ENCODE assay signal across 31 mouse cellular contexts in the genomic region with DNA sequence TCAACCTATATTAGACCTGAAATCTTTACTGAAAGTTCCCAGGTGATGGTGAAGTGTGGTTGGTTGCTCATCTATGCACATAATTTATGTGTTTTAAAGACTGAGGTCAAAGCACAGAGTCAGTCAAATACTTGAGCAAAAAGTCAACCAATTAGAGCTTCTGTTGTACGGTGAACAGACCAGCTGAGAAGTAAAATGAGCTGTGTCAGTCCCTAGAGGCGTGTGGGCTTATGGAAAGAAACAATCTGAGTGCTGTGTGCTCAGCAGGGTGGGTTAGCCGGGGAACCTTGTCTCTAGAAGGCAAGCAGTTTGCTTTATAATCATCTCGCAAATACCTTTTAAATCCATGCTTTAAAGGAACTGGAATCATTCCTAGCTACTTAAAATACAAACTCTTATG. TPM values are rescaled to one million over a fixed set of nuclear protein-coding genes. Genes with fewer than 3 reads are reported as not detected.
DNase-seq lines count a peak whose midpoint lies in the region; ATAC-seq lines count a peak whose summit lies in the region.
"Had no signal": no experiment of that assay in that cellular context is flagged by ENCODE, and none has a peak within 500 bp of the region (broad histone marks: within the 10 kb centered on the region; RNA-seq: fewer than 3 reads in every experiment).

No protein-coding gene starts in this region.

- no peak overlapping the region for H3K4me2 ChIP-seq in embryonic facial prominence, embryonic 12.5 days (replicated peaks)
- H3K4me2 ChIP-seq: forebrain, embryonic 12.5 days; heart, embryonic 12.5 days; hindbrain, embryonic 14.5 days; kidney, embryonic 15.5 days; limb, embryonic 15.5 days; liver, embryonic 13.5 days; midbrain, embryonic 13.5 days had no signal

- H3K27ac ChIP-seq in embryonic facial prominence, embryonic 12.5 days = 0 out of 2 replicates have a peak overlapping the region, but pooled peaks have one; percentile 12
- H3K27ac ChIP-seq: forebrain, embryonic 12.5 days; hindbrain, embryonic 14.5 days; kidney, embryonic 15.5 days; limb, embryonic 15.5 days; liver, embryonic 13.5 days; macrophage; midbrain, embryonic 13.5 days had no signal

- no peaks in the 10 kb centered on the region for H3K27me3 ChIP-seq in embryonic facial prominence, embryonic 12.5 days
- H3K27me3 ChIP-seq: embryonic facial prominence, embryonic 15.5 days; forebrain, embryonic 12.5 days; heart, embryonic 12.5 days; kidney, embryonic 15.5 days; limb, embryonic 15.5 days; liver, embryonic 13.5 days; midbrain, embryonic 13.5 days; Patski had no signal

- no peak overlapping the region for H3K4me3 ChIP-seq in embryonic facial prominence, embryonic 12.5 days
- H3K4me3 ChIP-seq: embryonic facial prominence, embryonic 15.5 days; forebrain, embryonic 12.5 days; heart, embryonic 12.5 days; kidney, embryonic 15.5 days; limb, embryonic 15.5 days; liver, embryonic 13.5 days; midbrain, embryonic 13.5 days had no signal

- no peaks in the 10 kb centered on the region for H3K36me3 ChIP-seq in embryonic facial prominence, embryonic 12.5 days
- H3K36me3 ChIP-seq: embryonic facial prominence, embryonic 15.5 days; heart, embryonic 12.5 days; limb, embryonic 15.5 days; liver, embryonic 13.5 days had no signal

- no peak for ATAC-seq in embryonic facial prominence, embryonic 12.5 days (ENCODE audit: insufficient number of reproducible peaks, insufficient read depth, low FRiP score, low TSS enrichment)
- ATAC-seq: forebrain, postnatal 0 days; lung, postnatal 0 days; midbrain, embryonic 13.5 days; Patski had no signal

- peak; percentile 40 for DNase-seq in heart, adult 11 months
- no peak for DNase-seq in heart, adult 9 months (ENCODE audit: low spot score in 2 of 2)
- peak; percentile 40 to 47 for DNase-seq in spleen, postnatal 36 days (ENCODE audit: low spot score in 2 of 2)
- no peak for DNase-seq in spleen, adult 18-20 months
- DNase-seq in adrenal gland, adult (ENCODE audit: inconsistent age in 2 of 2, low spot score in 1 of 2) = no peak
- no peak for DNase-seq in urinary bladder, postnatal 4 days (ENCODE audit: low spot score in 2 of 2)
- DNase-seq: adrenal gland, postnatal 14 days; cerebellum, adult 11-12 months; cerebellum, adult 9-11 months; forebrain, postnatal 0 days; gastrocnemius, postnatal 14 days; kidney, adult 11 months; kidney, postnatal 25 days; layer of hippocampus, postnatal 36 days; left cerebral cortex, postnatal 4 days; liver, embryonic 13.5 days; lung, adult 18-20 months; thymus, postnatal 14 days had no signal

- H3K4me1 ChIP-seq in embryonic facial prominence, embryonic 12.5 days = peaks cover 10% of the 10 kb centered on the region; the same call in 1 of the 2 replicates
- H3K4me1 ChIP-seq: heart, embryonic 12.5 days had no signal

- H3K9ac ChIP-seq in embryonic facial prominence, embryonic 12.5 days = no peak overlapping the region
- H3K9ac ChIP-seq: embryonic facial prominence, embryonic 15.5 days; forebrain, embryonic 12.5 days; forebrain, postnatal 0 days; heart, embryonic 12.5 days; hindbrain, embryonic 14.5 days; kidney, embryonic 15.5 days; limb, embryonic 15.5 days; liver, embryonic 13.5 days; midbrain, embryonic 13.5 days had no signal

- 41% methylated on average over 4 of the region's 4 CpGs for WGBS in embryonic facial prominence, embryonic 12.5 days

- H3K9me3 ChIP-seq in embryonic facial prominence, embryonic 12.5 days = no peaks in the 10 kb centered on the region
- H3K9me3 ChIP-seq: embryonic facial prominence, embryonic 15.5 days; forebrain, embryonic 12.5 days; G1E; heart, embryonic 12.5 days; kidney, embryonic 15.5 days; limb, embryonic 15.5 days; liver, embryonic 13.5 days; midbrain, embryonic 13.5 days had no signal

RNA-seq across cellular contexts. Expression of a gene that starts 1.4 kb away (rescaled TPM):
- polyA plus RNA-seq in embryonic facial prominence, embryonic 12.5 days (2016; fragmentation: Nextera tagmentation; extraction: Ambion mirVana) = 14.4 and 15.7 TPM in 2 replicates

RNA-seq across cellular contexts. Expression of a gene that starts 16.9 kb away (rescaled TPM):
- polyA plus RNA-seq in embryonic facial prominence, embryonic 12.5 days (2016; fragmentation: Nextera tagmentation; extraction: Ambion mirVana) = 0.97 and 1.00 TPM in 2 replicates
- polyA plus RNA-seq: G1E; heart, embryonic 12.5 days; liver, embryonic 13.5 days; macrophage; urinary bladder, adult 2 months had no signal

Comparison
In these comparisons a context has a peak if more than half of its experiments do, and no peak if none do; other contexts are left out.
1. DNase-seq: peak in heart, adult 11 months (single experiment) and spleen, postnatal 36 days (2 of 2); none in heart, adult 9 months (0 of 2), spleen, adult 18-20 months (0 of 2), adrenal gland, adult (0 of 2) and urinary bladder, postnatal 4 days (0 of 2).